ENCODE assay signal across 16 mouse cellular contexts in the genomic region with DNA sequence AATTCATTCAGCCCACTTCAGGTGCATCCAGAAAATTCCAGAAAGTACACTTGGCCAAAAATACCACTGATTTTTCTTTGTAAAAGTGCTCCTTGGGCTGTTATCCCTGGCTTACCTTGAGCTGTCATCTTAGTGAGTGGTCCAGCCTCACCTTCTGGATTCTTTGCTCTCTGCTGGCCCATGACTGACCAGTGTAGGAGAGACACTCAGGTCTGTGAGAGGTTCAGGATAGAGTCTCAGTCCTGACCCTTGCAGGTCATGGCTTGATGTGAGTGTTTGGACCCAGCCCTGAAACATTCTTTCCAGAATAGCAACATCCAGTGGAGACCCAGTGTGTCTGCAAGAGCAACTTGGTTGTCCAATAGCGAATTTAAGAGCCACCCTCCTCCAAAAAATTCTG.
"Had no signal": no experiment of that assay in that cellular context is flagged by ENCODE, and none has a peak within 500 bp of the region (broad histone marks: within the 10 kb centered on the region; RNA-seq: fewer than 3 reads in every experiment).

No protein-coding gene starts in this region.

- DNase-seq: retina, postnatal 1 day; right cerebral cortex, adult 18-20 months; right cerebral cortex, postnatal 14 days; right cerebral cortex, postnatal 25 days; right cerebral cortex, postnatal 4 days; spleen, adult 18-20 months; thymus, adult 18-20 months; thymus, adult 2 months; thymus, postnatal 14 days; thymus, postnatal 25 days; thymus, postnatal 36 days; thymus, postnatal 4 days had no signal

- H3K4me2 ChIP-seq: neural tube, embryonic 13.5 days; neural tube, embryonic 15.5 days; stomach, embryonic 15.5 days had no signal

- H3K9me3 ChIP-seq: neural tube, embryonic 13.5 days; neural tube, embryonic 15.5 days; stomach, embryonic 15.5 days had no signal

- H3K4me1 ChIP-seq: neural tube, embryonic 15.5 days; stomach, embryonic 15.5 days had no signal

- H3K36me3 ChIP-seq: neural tube, embryonic 13.5 days; neural tube, embryonic 15.5 days; stomach, embryonic 15.5 days had no signal

- H3K9ac ChIP-seq: neural tube, embryonic 13.5 days; neural tube, embryonic 15.5 days; stomach, embryonic 15.5 days had no signal

- H3K27ac ChIP-seq: neural tube, embryonic 13.5 days; neural tube, embryonic 15.5 days; stomach, embryonic 15.5 days; stomach, postnatal 0 days had no signal

- H3K4me3 ChIP-seq: neural tube, embryonic 13.5 days; neural tube, embryonic 15.5 days; stomach, embryonic 15.5 days had no signal
